Mouse (Mus musculus) cerebellum, adult 8-10 months (tissue): ENCODE measurements around the gene Gnb4.

Source experiments
- DNase-seq: peaks from one replicate; pipeline ENCODE4 v3.0.0; 2022

Gene Gnb4

GRCm38 (mm10) chr3:32611606-32612170 lies 4.7 kb downstream of the Gnb4 start:
- DNase-seq: no peak

- DNase-seq: peak; percentile 14
Measured at GRCm38 (mm10) chr3:32610560-32610959, 5.8 kb downstream of the Gnb4 start.

GRCm38 (mm10) chr3:32609233-32609632 lies 7.2 kb downstream of the Gnb4 start:
- no peak for DNase-seq

GRCm38 (mm10) chr3:32601055-32601454 lies 15.3 kb downstream of the Gnb4 start:
- no peak for DNase-seq

GRCm38 (mm10) chr3:32599328-32599727 lies 17.1 kb downstream of the Gnb4 start:
- DNase-seq: no peak

- no peak for DNase-seq
Measured at GRCm38 (mm10) chr3:32595080-32595479, 21.3 kb downstream of the Gnb4 start.

GRCm38 (mm10) chr3:32586274-32586673 lies 30.1 kb downstream of the Gnb4 start:
- no peak for DNase-seq

GRCm38 (mm10) chr3:32583489-32583888 lies 32.9 kb downstream of the Gnb4 start:
- no peak for DNase-seq

GRCm38 (mm10) chr3:32581911-32582310 lies 34.5 kb downstream of the Gnb4 start:
- DNase-seq: no peak

GRCm38 (mm10) chr3:32580738-32581137 lies 35.6 kb downstream of the Gnb4 start:
- no peak for DNase-seq

- DNase-seq: no peak
Measured at GRCm38 (mm10) chr3:32578772-32579171, 37.6 kb downstream of the Gnb4 start.

- DNase-seq: no peak
Measured at GRCm38 (mm10) chr3:32575151-32575550, 41.2 kb downstream of the Gnb4 start.

- DNase-seq: no peak
Measured at GRCm38 (mm10) chr3:32573881-32574280, 42.5 kb downstream of the Gnb4 start.

- no peak for DNase-seq
Measured at GRCm38 (mm10) chr3:32573086-32573485, 43.3 kb downstream of the Gnb4 start.

GRCm38 (mm10) chr3:32563401-32563800 lies 53.0 kb downstream of the Gnb4 start:
- DNase-seq: no peak

GRCm38 (mm10) chr3:32553061-32553460 lies 63.3 kb downstream of the Gnb4 start:
- DNase-seq: no peak

- no peak for DNase-seq
Measured at GRCm38 (mm10) chr3:32538091-32538490, 78.3 kb downstream of the Gnb4 start.

- peak; percentile 23 for DNase-seq
Measured at GRCm38 (mm10) chr3:32537556-32537955, 78.8 kb downstream of the Gnb4 start.

- no peak for DNase-seq
Measured at GRCm38 (mm10) chr3:32535692-32536091, 80.7 kb downstream of the Gnb4 start.
